Mouse (Mus musculus): ENCODE results near the gene Gm9603. TPM values are rescaled to one million over a fixed set of nuclear protein-coding genes. Genes with fewer than 3 reads are reported as not detected.

Gene Gm9603
- polyA plus RNA-seq (2021; fragmentation: Nextera tagmentation), result not detected in 2 replicates
- long read RNA-seq, experiment 1, result 0 reads
- long read RNA-seq, experiment 2, result 0 reads

GRCm38 (mm10) chr14:5687357-5687756, at the start of gene Gm9603:
Gene Gm9603 (minus strand): TSS chr14:5687457.

GRCm38 (mm10) chr14:5632928-5633327, 54.3 kb downstream of the Gm9603 start, which contains the start of gene Gm8265:
Gene Gm8265 (minus strand): TSS chr14:5633028.

Other genes starting within 250 kb of the Gm9603 start
- gene Gm3194, start 232.0 kb downstream of the Gm9603 start, polyA plus RNA-seq (2021; fragmentation: Nextera tagmentation), result 0.48 and 0.63 TPM in 2 replicates
- not detected in 2 replicates for gene Gm8246, start 209.6 kb downstream of the Gm9603 start, polyA plus RNA-seq (2021; fragmentation: Nextera tagmentation)
- not detected in 2 replicates for gene Gm3187, start 203.2 kb downstream of the Gm9603 start, polyA plus RNA-seq (2021; fragmentation: Nextera tagmentation)
- 0.87 and 1.2 TPM in 2 replicates for gene Gm3488, start 185.8 kb downstream of the Gm9603 start, polyA plus RNA-seq (2021; fragmentation: Nextera tagmentation)
- 0.11 TPM in 1 of 2 replicates, not detected in the other for gene Gm3532, start 149.0 kb downstream of the Gm9603 start, polyA plus RNA-seq (2021; fragmentation: Nextera tagmentation)
- not detected in 2 replicates for gene Gm8265, start 54.4 kb downstream of the Gm9603 start, polyA plus RNA-seq (2021; fragmentation: Nextera tagmentation)
- not detected in 2 replicates for gene Gm3373, start 54.1 kb upstream of the Gm9603 start, polyA plus RNA-seq (2021; fragmentation: Nextera tagmentation)
- 0.88 and 0.97 TPM in 2 replicates for gene Gm3383, start 120.5 kb upstream of the Gm9603 start, polyA plus RNA-seq (2021; fragmentation: Nextera tagmentation)
- gene Gm3424, start 142.9 kb upstream of the Gm9603 start, polyA plus RNA-seq (2021; fragmentation: Nextera tagmentation), result not detected in 2 replicates
- gene Gm8237, start 192.9 kb upstream of the Gm9603 start, polyA plus RNA-seq (2021; fragmentation: Nextera tagmentation), result 0.20 and 0.39 TPM in 2 replicates